Mouse (Mus musculus) embryonic facial prominence, embryonic 11.5 days (tissue): ENCODE measurements around the gene Il9r. TPM values are rescaled to one million over a fixed set of nuclear protein-coding genes. Genes with fewer than 3 reads are reported as not detected.

Experiments
- ATAC-seq: fragments of 200-750 bp; cut with Nextera tagmentation; replicated peaks from 2 replicates; pipeline ENCODE4 v1.8.0; 2017; ENCODE audit warnings: low read depth; ENCODE audit not compliant: insufficient number of reproducible peaks, low FRiP score, low TSS enrichment
- DNase-seq: peaks from one replicate; pipeline ENCODE4 v3.0.0-alpha.2; 2015; ENCODE audit warnings: low spot score
- H3K27ac ChIP-seq: fragments of 300-500 bp; sonication (generic); replicated peaks from 2 replicates; pipeline ENCODE4 v1.5.1; 2014; ENCODE audit warnings: mild to moderate bottlenecking, low read depth, low read length, control low read depth
- H3K27me3 ChIP-seq: fragments of 300-500 bp; sonication (generic); 2 replicates; pipeline ENCODE4 v1.6.1; 2014; ENCODE audit warnings: mild to moderate bottlenecking, low read length, moderate library complexity, mixed read lengths; ENCODE audit not compliant: control insufficient read depth, insufficient read depth
- H3K36me3 ChIP-seq: fragments of 300-500 bp; sonication (generic); replicated peaks from 2 replicates; pipeline ENCODE4 v1.6.1; 2014; ENCODE audit warnings: low read depth, mild to moderate bottlenecking, low read length, moderate library complexity, mixed read lengths; ENCODE audit not compliant: control insufficient read depth, insufficient read depth
- H3K4me1 ChIP-seq: fragments of 300-500 bp; sonication (generic); 2 replicates; pipeline ENCODE4 v1.6.1; 2014; ENCODE audit warnings: low read length, mixed read lengths; ENCODE audit not compliant: control insufficient read depth, insufficient read depth
- H3K4me2 ChIP-seq: fragments of 300-500 bp; sonication (generic); 2 replicates; pipeline ENCODE4 v1.6.1; 2014; ENCODE audit warnings: low read depth, mild to moderate bottlenecking, control low read depth, low read length, moderate library complexity
- H3K4me3 ChIP-seq: fragments of 300-500 bp; sonication (generic); 2 replicates; pipeline ENCODE4 v1.5.1; 2014; ENCODE audit warnings: low read depth, low read length, control low read depth
- H3K9ac ChIP-seq: fragments of 300-500 bp; sonication (generic); replicated peaks from 2 replicates; pipeline ENCODE4 v1.6.1; 2014; ENCODE audit warnings: mild to moderate bottlenecking, control low read depth, low read length
- H3K9me3 ChIP-seq: fragments of 300-500 bp; sonication (generic); replicated peaks from 2 replicates; pipeline ENCODE4 v1.6.1; 2016; ENCODE audit warnings: mild to moderate bottlenecking, low read length, inconsistent platforms, mixed read lengths; ENCODE audit not compliant: control insufficient read depth
- WGBS: fragments of 180-500 bp; shearing (Covaris S2); extraction: QIAGEN DNeasy Blood & Tissue Kit; methylation state at CpG from one replicate; pipeline ENCODE4 v1.1.7; 2014; 5-methylcytosine and 5-hydroxymethylcytosine counted together
- polyA plus RNA-seq: library from polyadenylated mRNA; unstranded; fragments of >200 nt; fragmentation: Nextera tagmentation; extraction: Ambion mirVana; gene quantifications from 2 replicates; pipeline ENCODE4 v1.2.1, GENCODE M21; 2014

The Il9r gene
- polyA plus RNA-seq, 1 experiment from 2014 or later, result not detected

- Histone ChIP-seq H3K4me3 (no peak overlapping the region), H3K4me1 (no peaks in the 10 kb centered on the region), H3K9me3 (no peaks in the 10 kb centered on the region), H3K4me2 (no peak overlapping the region), H3K9ac (no peak overlapping the region), H3K27me3 (no peaks in the 10 kb centered on the region), H3K36me3 (peaks cover 4% of the 10 kb centered on the region), H3K27ac (no peak overlapping the region)
- WGBS, result 76% methylated on average over 10 of the region's 10 CpGs
- 0 out of 2 replicates have a peak, but pooled peaks have one; percentile 15 for ATAC-seq
- no peak for DNase-seq
Observed at GRCm38 (mm10) chr11:32232848-32233247, 32.8 kb upstream of the Il9r start.

GRCm38 (mm10) chr11:32231125-32231524 lies 31.0 kb upstream of the Il9r start:
- H3K9me3 ChIP-seq, result no peaks in the 10 kb centered on the region
- DNase-seq, result no peak
- H3K4me3 ChIP-seq, result no peak overlapping the region
- no peak overlapping the region for H3K4me2 ChIP-seq
- no peak overlapping the region for H3K9ac ChIP-seq
- peaks cover 2% of the 10 kb centered on the region for H3K36me3 ChIP-seq
- WGBS, result 86% methylated on average over 2 of the region's 2 CpGs
- no peaks in the 10 kb centered on the region; the same call in 1 of the 2 replicates for H3K4me1 ChIP-seq
- ATAC-seq, result no peak
- H3K27ac ChIP-seq, result no peak overlapping the region
- no peaks in the 10 kb centered on the region for H3K27me3 ChIP-seq

- ATAC-seq, result no peak
- WGBS, result 82% methylated on average over 4 of the region's 4 CpGs
- no peak overlapping the region for H3K4me2 ChIP-seq
- no peak for DNase-seq
- no peak overlapping the region for H3K9ac ChIP-seq
- H3K4me1 ChIP-seq, result no peaks in the 10 kb centered on the region; the same call in 1 of the 2 replicates
- H3K27me3 ChIP-seq, result no peaks in the 10 kb centered on the region
- no peaks in the 10 kb centered on the region for H3K9me3 ChIP-seq
- no peak overlapping the region for H3K4me3 ChIP-seq
- H3K36me3 ChIP-seq, result peaks cover 2% of the 10 kb centered on the region
- H3K27ac ChIP-seq, result no peak overlapping the region
Observed at GRCm38 (mm10) chr11:32230220-32230619, 30.1 kb upstream of the Il9r start.

GRCm38 (mm10) chr11:32228292-32228845 lies 28.3 kb upstream of the Il9r start:
- H3K9me3 ChIP-seq, result no peaks in the 10 kb centered on the region
- H3K4me1 ChIP-seq, result peaks cover 6% of the 10 kb centered on the region; the same call in 1 of the 2 replicates
- DNase-seq (no peak), ATAC-seq (no peak)
- peaks cover 2% of the 10 kb centered on the region for H3K36me3 ChIP-seq
- no peak overlapping the region for H3K9ac ChIP-seq
- no peak overlapping the region for H3K4me3 ChIP-seq
- 81% methylated on average over 3 of the region's 3 CpGs for WGBS
- H3K4me2 ChIP-seq, result no peak overlapping the region
- no peak overlapping the region for H3K27ac ChIP-seq
- H3K27me3 ChIP-seq, result no peaks in the 10 kb centered on the region

GRCm38 (mm10) chr11:32227555-32227954 lies 27.5 kb upstream of the Il9r start:
- Histone ChIP-seq H3K4me1 (peaks cover 7% of the 10 kb centered on the region; the same call in 1 of the 2 replicates), H3K4me2 (no peak overlapping the region), H3K27ac (no peak overlapping the region), H3K9me3 (no peaks in the 10 kb centered on the region), H3K9ac (no peak overlapping the region), H3K27me3 (no peaks in the 10 kb centered on the region), H3K4me3 (no peak overlapping the region), H3K36me3 (peaks cover 2% of the 10 kb centered on the region)
- DNase-seq (no peak), ATAC-seq (no peak)
- WGBS, result 87% methylated on average over 9 of the region's 9 CpGs

GRCm38 (mm10) chr11:32227041-32227440 lies 27.0 kb upstream of the Il9r start:
- peak overlapping the region; percentile 82 for H3K4me2 ChIP-seq
- WGBS, result 43% methylated on average over 1 of the region's 1 CpGs
- H3K4me3 ChIP-seq, result peak overlapping the region; percentile 68
- peaks cover 9% of the 10 kb centered on the region; the same call in 1 of the 2 replicates for H3K4me1 ChIP-seq
- no peaks in the 10 kb centered on the region for H3K27me3 ChIP-seq
- H3K9me3 ChIP-seq, result no peaks in the 10 kb centered on the region
- DNase-seq (no peak), ATAC-seq (no peak)
- H3K9ac ChIP-seq, result peak overlapping the region; percentile 78
- H3K36me3 ChIP-seq, result peaks cover 2% of the 10 kb centered on the region
- H3K27ac ChIP-seq, result no peak overlapping the region

GRCm38 (mm10) chr11:32226124-32226871 lies 26.2 kb upstream of the Il9r start, which contains the start of gene Mpg:
Mpg (plus strand) TSS chr11:32226505.
- peak; percentile 63 for ATAC-seq
- Histone ChIP-seq H3K9ac (peak within 1 kb of the TSS; percentile 78), H3K36me3 (peaks cover 2% of the 10 kb centered on the region; the same call in 1 of the 2 replicates), H3K4me1 (peaks cover 9% of the 10 kb centered on the region; the same call in 1 of the 2 replicates), H3K4me2 (peak within 1 kb of the TSS; percentile 82), H3K4me3 (peak within 1 kb of the TSS; percentile 68), H3K9me3 (no peaks in the 10 kb centered on the region), H3K27ac (0 out of 2 replicates have a peak within 1 kb of the TSS, but pooled peaks have one; percentile 54), H3K27me3 (no peaks in the 10 kb centered on the region)
- WGBS, result 3% methylated on average over 47 of the region's 47 CpGs
- peak; percentile 88 for DNase-seq
